Mouse (Mus musculus) T-helper 2 cell (primary cell): ENCODE data around the gene Kcnj8.

Source experiments
- in situ Hi-C: fragments of 300-600 bp; cut with MboI, MseI; formaldehyde crosslinking; loops from one replicate; pipeline ENCODE4 v1.15.1; 2025; ENCODE audit warnings: high pct_unique_total_duplicates

Kcnj8 gene

GRCm38 (mm10) chr6:142571055-142571618, at the start of gene Kcnj8:
Kcnj8 (minus strand) TSS chr6:142571614.
- in situ Hi-C loops, result no loop called here

GRCm38 (mm10) chr6:142616659-142617058, 45.2 kb upstream of the Kcnj8 start:
- in situ Hi-C loops, result no loop called here

DNA sequence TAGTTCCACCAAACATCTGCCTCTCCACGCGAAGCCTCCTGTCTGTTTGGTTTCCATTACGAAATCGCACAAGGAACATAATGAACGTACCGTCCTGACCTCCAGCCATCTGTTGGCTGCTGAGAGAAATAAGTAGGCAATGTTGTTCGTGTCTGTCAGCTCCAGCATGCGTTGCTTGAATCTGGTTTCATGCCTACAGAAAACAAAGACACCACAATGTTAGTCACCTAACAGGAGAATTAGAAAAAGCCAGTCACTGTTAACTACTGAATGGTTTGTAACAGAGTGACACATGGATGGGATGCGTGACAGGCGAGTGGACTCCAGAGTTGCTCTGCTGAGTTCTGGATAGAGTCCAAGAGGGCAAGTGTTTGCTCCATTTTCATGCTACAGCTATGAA, 42.9 kb upstream of the Kcnj8 start:
- in situ Hi-C loops, result no loop called here

- in situ Hi-C loops, result no loop called here
Observed at GRCm38 (mm10) chr6:142612366-142612765, 41.0 kb upstream of the Kcnj8 start.

- in situ Hi-C loops, result no loop called here
Observed at GRCm38 (mm10) chr6:142609401-142610373, 38.3 kb upstream of the Kcnj8 start.

DNA sequence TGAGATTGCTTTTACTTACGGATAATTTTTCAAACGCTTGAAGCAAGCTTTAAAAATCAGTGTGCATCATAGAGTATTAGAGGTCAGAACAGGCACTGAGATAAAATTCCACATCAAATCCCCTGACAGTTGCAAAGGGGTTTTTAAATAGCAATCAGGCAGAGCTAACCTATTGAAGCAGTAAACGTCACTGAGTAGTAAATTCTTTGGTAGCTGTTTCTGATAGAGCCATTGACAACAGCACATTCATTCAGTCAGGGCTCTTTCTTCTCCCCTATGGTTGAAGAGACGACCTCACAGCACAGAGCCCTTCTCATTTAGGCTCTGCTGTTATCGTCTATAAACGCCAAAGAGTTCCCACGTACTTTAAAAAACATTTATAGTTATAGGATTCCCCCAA, 35.7 kb upstream of the Kcnj8 start:
- in situ Hi-C loops, result no loop called here

- in situ Hi-C loops, result no loop called here
Observed at GRCm38 (mm10) chr6:142602772-142603171, 31.4 kb upstream of the Kcnj8 start.

- in situ Hi-C loops, result no loop called here
Observed at GRCm38 (mm10) chr6:142578831-142579230, 7.4 kb upstream of the Kcnj8 start.

GRCm38 (mm10) chr6:142577801-142578200, 6.4 kb upstream of the Kcnj8 start:
- in situ Hi-C loops, result no loop called here

DNA sequence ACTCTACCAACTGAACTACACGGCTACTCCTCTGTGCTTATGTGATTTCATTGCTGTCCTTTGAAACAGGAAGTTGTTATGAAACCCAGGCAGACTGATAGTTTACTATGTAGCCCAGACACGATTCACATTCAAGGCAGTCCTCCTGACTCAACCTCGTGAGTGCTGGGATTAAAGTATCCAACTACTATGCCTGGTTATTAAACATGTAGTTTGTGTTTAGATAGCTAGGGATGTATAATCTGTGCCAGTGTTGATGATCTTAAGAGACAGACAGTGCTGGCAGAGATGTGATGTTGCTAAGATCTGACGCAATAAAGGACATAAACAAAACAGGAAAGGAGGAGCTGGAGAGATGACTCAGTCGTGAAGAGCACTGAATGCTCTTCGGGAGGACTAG, 1.5 kb upstream of the Kcnj8 start:
- in situ Hi-C loops, result no loop called here

DNA sequence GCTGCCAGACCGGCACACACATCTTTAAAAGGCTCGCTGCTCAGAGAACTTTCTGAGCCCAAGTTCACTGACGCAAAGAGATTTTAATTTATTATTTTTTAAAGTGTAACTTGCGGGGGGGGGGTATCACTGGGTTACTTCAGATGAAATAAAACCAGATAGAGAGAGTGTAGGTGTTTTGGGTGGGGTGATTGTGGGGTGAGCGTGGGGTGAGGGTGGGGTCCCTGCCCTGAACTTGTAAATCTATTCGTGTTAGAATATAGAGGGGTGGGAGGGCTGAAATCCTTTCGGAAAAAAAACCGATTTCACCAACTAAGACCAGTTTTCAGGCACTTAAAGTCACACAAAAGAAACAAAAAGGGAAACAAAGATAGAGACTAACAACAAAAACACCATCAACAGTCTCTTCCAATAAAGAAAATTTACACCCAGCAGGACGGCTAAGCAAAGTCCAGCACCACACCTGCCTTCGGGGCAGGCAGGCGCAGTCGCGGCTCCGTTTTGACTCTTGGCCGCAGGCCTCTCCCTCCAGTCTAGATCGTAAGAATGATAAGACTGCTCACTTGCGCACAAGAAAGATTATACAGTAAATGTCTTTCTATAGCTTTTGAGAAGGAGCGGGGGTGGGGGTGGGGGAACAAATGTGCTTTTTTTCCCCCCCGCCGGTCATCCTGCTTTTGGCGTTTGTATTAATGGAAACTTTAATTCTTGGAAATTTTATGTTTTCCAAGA, 381 bp upstream of the Kcnj8 start:
- in situ Hi-C loops, result no loop called here

DNA sequence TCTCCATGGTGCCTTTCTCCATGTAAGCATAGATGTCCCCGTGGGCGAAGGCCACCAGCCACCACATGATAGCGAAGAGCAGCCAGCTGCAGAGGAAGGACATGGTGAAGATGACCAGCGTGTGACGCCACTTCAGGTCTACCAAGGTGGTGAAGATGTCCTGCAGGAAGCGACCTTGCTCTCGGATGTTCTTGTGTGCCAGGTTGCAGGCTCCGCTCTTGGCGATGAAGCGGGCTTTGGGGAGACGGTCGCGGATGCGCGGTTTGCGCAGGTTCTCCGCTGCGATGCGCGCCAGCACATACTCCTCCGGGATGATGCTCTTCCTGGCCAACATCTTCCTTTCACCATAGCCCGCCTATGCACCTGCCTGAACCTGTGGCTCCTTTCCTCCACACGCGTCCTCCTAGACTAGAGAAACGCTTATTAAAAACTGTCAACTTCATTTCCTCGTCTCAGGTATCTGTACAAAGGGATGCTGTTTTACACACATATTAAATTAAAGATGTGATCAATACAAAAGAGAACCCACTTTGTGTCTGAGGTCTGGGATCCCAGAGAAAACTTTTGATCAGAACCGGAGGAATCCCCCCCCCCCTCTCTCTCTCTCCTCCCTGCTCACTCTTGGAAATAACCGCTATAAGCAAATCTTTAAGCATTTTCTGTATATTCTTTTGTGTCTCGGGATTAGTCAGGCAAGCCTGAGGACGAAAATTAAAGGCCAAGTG, 1.2 kb downstream of the Kcnj8 start:
- in situ Hi-C loops, result no loop called here

DNA sequence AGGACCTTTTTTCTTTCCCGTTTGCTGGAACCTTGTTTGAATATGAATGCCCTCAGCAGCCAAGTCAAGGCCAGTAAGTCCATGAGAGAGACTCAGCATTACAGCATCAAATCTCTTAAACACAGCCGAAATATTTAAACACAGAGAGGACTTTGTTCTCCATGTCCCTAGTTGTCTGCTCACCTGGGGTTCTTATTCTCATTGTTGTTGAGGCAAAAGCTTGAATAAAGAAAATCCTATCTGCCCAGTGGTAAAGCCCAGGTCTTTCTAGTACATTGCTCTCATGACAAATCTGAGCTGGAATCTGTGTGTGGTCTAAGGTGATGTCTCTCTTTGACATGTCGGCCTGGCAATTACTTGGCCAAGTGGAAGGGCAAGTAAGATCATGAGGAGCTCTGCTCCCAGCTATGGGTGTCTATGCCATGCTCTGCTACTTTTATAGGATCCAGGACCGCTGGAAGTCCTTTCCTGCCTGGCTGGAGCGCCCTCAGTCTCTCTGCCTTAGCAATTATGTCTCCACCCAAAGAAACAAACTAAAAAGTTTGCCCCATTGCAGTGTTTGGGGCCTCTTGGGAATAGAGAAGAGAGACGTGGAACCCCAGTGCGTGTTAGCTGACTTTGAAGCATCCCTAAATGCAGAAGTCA, 2.6 kb downstream of the Kcnj8 start:
- in situ Hi-C loops, result no loop called here

DNA sequence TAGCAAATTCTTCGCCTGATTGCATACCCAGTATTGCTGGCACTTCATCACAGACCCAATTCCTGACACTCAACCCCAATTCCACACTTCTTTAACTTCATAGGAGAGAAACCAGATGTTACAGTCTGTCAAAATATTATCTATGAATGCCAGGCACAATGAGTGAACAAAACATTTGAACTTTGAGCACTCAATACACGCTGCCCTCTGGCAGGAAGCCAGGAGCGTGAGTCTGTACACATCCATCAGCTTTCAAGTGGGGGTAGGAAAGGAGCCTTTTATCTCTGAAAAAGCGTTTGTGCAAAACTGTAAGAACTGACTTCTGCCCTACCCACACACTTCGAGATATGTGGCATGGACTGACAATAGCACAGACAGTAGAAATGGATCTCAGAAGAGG, 4.0 kb downstream of the Kcnj8 start:
- in situ Hi-C loops, result no loop called here

- in situ Hi-C loops, result no loop called here
Observed at GRCm38 (mm10) chr6:142564746-142565145, 6.7 kb downstream of the Kcnj8 start.

- in situ Hi-C loops, result no loop called here
Observed at GRCm38 (mm10) chr6:142561151-142561550, 10.3 kb downstream of the Kcnj8 start.

GRCm38 (mm10) chr6:142558772-142559679, 12.4 kb downstream of the Kcnj8 start:
- in situ Hi-C loops, result no loop called here

DNA sequence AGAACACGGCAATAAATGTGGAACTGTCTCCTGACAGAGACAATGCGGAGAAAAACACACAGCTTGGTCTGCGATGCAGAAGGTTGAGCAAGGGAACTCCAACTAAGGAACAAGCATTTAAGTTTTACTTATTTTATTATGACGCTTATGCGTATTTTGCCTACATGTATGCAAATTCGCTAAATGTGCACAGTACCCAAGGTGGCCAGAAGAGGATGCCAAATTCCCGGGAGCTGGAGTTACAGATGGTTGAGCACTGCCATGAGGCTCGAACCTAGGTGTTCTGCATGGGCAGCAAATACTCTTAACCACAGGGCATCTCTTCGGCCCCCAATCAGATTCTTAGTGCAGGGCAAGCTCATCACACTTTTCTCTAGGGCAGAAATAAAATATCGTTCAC, 13.3 kb downstream of the Kcnj8 start:
- in situ Hi-C loops, result no loop called here

DNA sequence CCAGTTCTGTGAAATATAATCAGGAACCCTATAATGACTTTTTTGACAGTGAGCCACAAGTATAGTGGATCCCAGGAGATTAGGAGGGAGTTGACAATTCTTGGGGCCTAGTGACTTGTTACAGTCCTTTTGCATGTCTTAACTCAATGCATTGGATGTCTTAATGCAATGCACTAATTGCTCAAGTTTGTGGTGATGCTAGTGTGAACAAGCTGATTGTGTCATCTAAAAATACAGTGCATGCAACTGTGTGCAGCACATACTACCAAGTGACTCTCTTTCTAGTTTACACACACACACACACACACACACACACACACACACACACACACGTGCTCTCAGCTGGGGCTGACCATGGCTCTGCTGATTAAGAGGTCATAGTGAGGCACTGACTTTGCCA, 15.4 kb downstream of the Kcnj8 start:
- in situ Hi-C loops, result no loop called here

DNA sequence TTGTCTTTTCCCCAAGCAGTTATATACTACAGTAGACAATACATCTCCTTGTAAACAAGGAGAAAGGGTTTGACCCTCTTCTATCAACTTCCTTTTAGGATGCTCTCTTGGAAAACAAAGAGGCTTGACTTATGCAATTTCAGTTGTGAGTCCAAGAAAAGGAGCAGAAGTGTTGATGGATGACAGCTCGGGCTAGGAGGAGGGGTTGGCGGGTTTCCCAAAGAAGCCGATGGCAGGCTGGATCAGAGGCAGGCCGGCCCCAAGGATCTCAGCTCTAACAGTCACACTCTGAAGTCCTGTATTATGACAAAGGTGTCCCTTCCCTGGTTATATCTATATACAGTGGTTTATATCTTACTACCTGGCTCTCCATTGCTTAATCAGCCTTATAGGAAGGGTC, 19.9 kb downstream of the Kcnj8 start:
- in situ Hi-C loops, result no loop called here
